Mouse (Mus musculus): ENCODE measurements at regions not wholly inside any gene's neighbourhood (a gene's known extent, or its start where the extent isn't known, plus 50 kb on each side); places are given as distances from the start of the nearest gene placed in this dataset.

- Histone ChIP-seq H3K36me3 (ENCODE audit: control insufficient read depth, insufficient read depth) (no peaks in the 10 kb centered on the region), H3K4me3 (ENCODE audit: low read depth, low read length) (no peak overlapping the region), H3K9ac (ENCODE audit: low read depth, low read length) (no peak overlapping the region), H3K27me3 (ENCODE audit: control insufficient read depth, insufficient read depth, low read depth, low read length) (no peaks in the 10 kb centered on the region), H3K4me2 (ENCODE audit: low read depth, low read length) (no peak overlapping the region), H3K9me3 (replicated peaks; ENCODE audit: control insufficient read depth, low read length) (no peaks in the 10 kb centered on the region), H3K27ac (ENCODE audit: low read length) (no peak overlapping the region), H3K4me1 (ENCODE audit: control insufficient read depth, low read depth, low read length) (no peaks in the 10 kb centered on the region)
- no peak for ATAC-seq (ENCODE audit: low read depth)
These were observed 249.9 kb upstream of the Ldb2 start for GRCm38 (mm10) chr5:45049410-45049809.

DNA sequence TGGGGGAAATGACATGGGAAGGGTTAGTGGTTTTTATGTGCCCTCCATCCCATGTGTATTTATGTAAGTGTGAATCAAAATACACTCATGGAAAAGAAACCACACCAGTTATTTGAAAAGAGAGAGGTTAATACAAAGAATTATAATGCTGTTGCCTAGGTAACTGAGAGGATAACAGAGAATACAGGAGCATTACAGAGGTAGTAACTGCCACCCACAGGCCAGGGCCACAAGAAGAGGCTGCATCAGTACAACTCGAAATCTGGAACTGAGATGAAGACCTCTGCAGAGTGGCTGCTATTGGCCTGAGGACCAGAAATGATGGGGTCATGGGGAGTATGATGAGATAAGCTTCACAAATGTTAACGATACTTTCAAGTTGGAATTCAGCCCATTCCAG lies 243.4 kb upstream of the Ldb2 start:
- H3K36me3 ChIP-seq (ENCODE audit: control insufficient read depth, insufficient read depth): no peaks in the 10 kb centered on the region
- no peaks in the 10 kb centered on the region for H3K9me3 ChIP-seq (replicated peaks; ENCODE audit: control insufficient read depth, low read length)
- 46% methylated on average over 2 of the region's 2 CpGs for WGBS (ENCODE audit: insufficient replicate concordance)
- no peak overlapping the region for H3K27ac ChIP-seq (ENCODE audit: low read length)
- H3K27me3 ChIP-seq (ENCODE audit: control insufficient read depth, insufficient read depth, low read depth, low read length): no peaks in the 10 kb centered on the region
- no peak for ATAC-seq (ENCODE audit: low read depth)
- H3K4me3 ChIP-seq (ENCODE audit: low read depth, low read length): no peak overlapping the region
- no peak overlapping the region for H3K9ac ChIP-seq (ENCODE audit: low read depth, low read length)
- no peaks in the 10 kb centered on the region for H3K4me1 ChIP-seq (ENCODE audit: control insufficient read depth, low read depth, low read length)
- no peak overlapping the region for H3K4me2 ChIP-seq (ENCODE audit: low read depth, low read length)

- H3K27me3 ChIP-seq (ENCODE audit: control insufficient read depth, insufficient read depth, low read depth, low read length): no peaks in the 10 kb centered on the region
- no peaks in the 10 kb centered on the region for H3K9me3 ChIP-seq (replicated peaks; ENCODE audit: control insufficient read depth, low read length)
- no peaks in the 10 kb centered on the region for H3K4me1 ChIP-seq (ENCODE audit: control insufficient read depth, low read depth, low read length)
- H3K27ac ChIP-seq (ENCODE audit: low read length): no peak overlapping the region
- ATAC-seq (ENCODE audit: low read depth): no peak
- no peak overlapping the region for H3K4me3 ChIP-seq (ENCODE audit: low read depth, low read length)
- H3K4me2 ChIP-seq (ENCODE audit: low read depth, low read length): no peak overlapping the region
- no peaks in the 10 kb centered on the region for H3K36me3 ChIP-seq (ENCODE audit: control insufficient read depth, insufficient read depth)
- WGBS (ENCODE audit: insufficient replicate concordance): 49% methylated on average over 1 of the region's 1 CpGs
- no peak overlapping the region for H3K9ac ChIP-seq (ENCODE audit: low read depth, low read length)
These were observed 236.9 kb upstream of the Ldb2 start for GRCm38 (mm10) chr5:45036430-45036829.

DNA sequence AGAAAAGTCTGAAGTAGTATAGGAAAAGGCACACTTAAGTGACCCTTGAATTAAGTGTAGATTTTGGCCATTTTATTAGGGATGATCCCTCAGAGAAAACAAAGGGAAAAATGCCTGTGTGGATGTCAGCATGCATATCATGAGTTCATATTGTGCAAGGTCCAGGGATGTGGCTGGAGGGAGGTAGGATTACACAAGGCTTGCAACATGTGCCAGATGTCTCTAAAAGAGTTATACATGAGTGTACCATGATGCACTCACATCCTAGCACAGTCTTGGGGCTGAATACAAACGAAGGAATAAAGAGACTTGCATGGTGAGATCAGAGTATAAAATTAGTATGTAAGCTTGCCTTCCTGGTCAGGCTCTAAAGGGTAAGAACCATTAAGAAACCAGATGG lies 233.7 kb upstream of the Ldb2 start:
- Histone ChIP-seq H3K27me3 (ENCODE audit: control insufficient read depth, insufficient read depth, low read depth, low read length) (no peaks in the 10 kb centered on the region), H3K9me3 (replicated peaks; ENCODE audit: control insufficient read depth, low read length) (no peaks in the 10 kb centered on the region), H3K36me3 (ENCODE audit: control insufficient read depth, insufficient read depth) (no peaks in the 10 kb centered on the region), H3K4me3 (ENCODE audit: low read depth, low read length) (no peak overlapping the region), H3K9ac (ENCODE audit: low read depth, low read length) (no peak overlapping the region), H3K27ac (ENCODE audit: low read length) (no peak overlapping the region), H3K4me2 (ENCODE audit: low read depth, low read length) (no peak overlapping the region), H3K4me1 (ENCODE audit: control insufficient read depth, low read depth, low read length) (no peaks in the 10 kb centered on the region)
- no peak for ATAC-seq (ENCODE audit: low read depth)
- 28% methylated on average over 1 of the region's 1 CpGs for WGBS (ENCODE audit: insufficient replicate concordance)

DNA sequence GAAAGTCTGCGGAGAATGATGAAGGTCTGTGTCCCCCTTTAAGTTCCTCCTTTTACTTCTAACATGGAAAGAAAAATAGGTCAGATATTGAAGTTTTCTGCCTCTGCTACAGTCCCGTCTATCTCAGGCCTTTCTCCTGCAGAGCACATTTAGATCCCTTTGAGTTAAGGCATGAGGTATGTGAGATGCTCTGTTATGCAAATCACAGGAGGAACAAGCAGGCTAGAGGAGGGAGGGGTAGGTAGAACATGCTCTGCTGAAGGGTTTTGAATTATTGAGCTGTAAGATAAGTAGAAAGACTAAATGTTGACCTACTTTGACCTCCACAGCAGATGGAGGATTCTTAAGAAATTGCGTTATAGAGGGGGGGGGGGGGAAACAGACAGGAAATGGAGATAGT lies 228.4 kb upstream of the Ldb2 start:
- Histone ChIP-seq H3K36me3 (ENCODE audit: control insufficient read depth, insufficient read depth) (no peaks in the 10 kb centered on the region), H3K27me3 (ENCODE audit: control insufficient read depth, insufficient read depth, low read depth, low read length) (no peaks in the 10 kb centered on the region), H3K4me1 (ENCODE audit: control insufficient read depth, low read depth, low read length) (no peaks in the 10 kb centered on the region), H3K4me3 (ENCODE audit: low read depth, low read length) (no peak overlapping the region), H3K9me3 (replicated peaks; ENCODE audit: control insufficient read depth, low read length) (no peaks in the 10 kb centered on the region), H3K27ac (ENCODE audit: low read length) (no peak overlapping the region), H3K9ac (ENCODE audit: low read depth, low read length) (no peak overlapping the region), H3K4me2 (ENCODE audit: low read depth, low read length) (no peak overlapping the region)
- ATAC-seq (ENCODE audit: low read depth): no peak
- 24% methylated on average over 3 of the region's 3 CpGs for WGBS (ENCODE audit: insufficient replicate concordance)

DNA sequence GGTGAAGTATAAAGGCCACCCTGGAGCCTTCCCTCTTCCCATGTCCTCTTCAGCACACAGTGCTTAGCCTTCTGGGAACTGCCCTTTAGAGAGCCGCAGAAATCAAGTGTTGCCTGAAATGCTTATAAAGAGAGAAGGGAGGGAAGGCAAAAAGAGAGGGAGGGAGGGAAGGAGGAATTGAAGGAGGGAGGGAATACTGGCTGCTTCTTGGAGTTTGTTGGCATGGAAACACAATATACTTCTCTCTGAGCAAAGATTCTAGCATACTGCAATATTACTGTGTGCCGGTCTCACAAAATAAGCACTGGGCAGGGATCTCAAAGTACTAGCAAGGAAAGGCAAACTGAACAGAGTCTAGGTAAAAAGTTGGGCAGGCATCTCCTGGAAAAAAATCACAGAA lies 225.9 kb upstream of the Ldb2 start:
- H3K9me3 ChIP-seq (replicated peaks; ENCODE audit: control insufficient read depth, low read length): no peaks in the 10 kb centered on the region
- no peak overlapping the region for H3K27ac ChIP-seq (ENCODE audit: low read length)
- H3K36me3 ChIP-seq (ENCODE audit: control insufficient read depth, insufficient read depth): no peaks in the 10 kb centered on the region
- H3K9ac ChIP-seq (ENCODE audit: low read depth, low read length): no peak overlapping the region
- WGBS (ENCODE audit: insufficient replicate concordance): 86% methylated on average over 2 of the region's 2 CpGs
- no peak for ATAC-seq (ENCODE audit: low read depth)
- H3K4me3 ChIP-seq (ENCODE audit: low read depth, low read length): no peak overlapping the region
- no peaks in the 10 kb centered on the region for H3K4me1 ChIP-seq (ENCODE audit: control insufficient read depth, low read depth, low read length)
- no peaks in the 10 kb centered on the region for H3K27me3 ChIP-seq (ENCODE audit: control insufficient read depth, insufficient read depth, low read depth, low read length)
- no peak overlapping the region for H3K4me2 ChIP-seq (ENCODE audit: low read depth, low read length)

- ATAC-seq (ENCODE audit: low read depth): no peak
- no peaks in the 10 kb centered on the region for H3K27me3 ChIP-seq (ENCODE audit: control insufficient read depth, insufficient read depth, low read depth, low read length)
- H3K4me2 ChIP-seq (ENCODE audit: low read depth, low read length): no peak overlapping the region
- no peaks in the 10 kb centered on the region for H3K36me3 ChIP-seq (ENCODE audit: control insufficient read depth, insufficient read depth)
- 50% methylated on average over 2 of the region's 2 CpGs for WGBS (ENCODE audit: insufficient replicate concordance)
- H3K9ac ChIP-seq (ENCODE audit: low read depth, low read length): no peak overlapping the region
- no peak overlapping the region for H3K27ac ChIP-seq (ENCODE audit: low read length)
- no peaks in the 10 kb centered on the region for H3K9me3 ChIP-seq (replicated peaks; ENCODE audit: control insufficient read depth, low read length)
- H3K4me3 ChIP-seq (ENCODE audit: low read depth, low read length): no peak overlapping the region
- H3K4me1 ChIP-seq (ENCODE audit: control insufficient read depth, low read depth, low read length): no peaks in the 10 kb centered on the region
These were observed 208.4 kb upstream of the Ldb2 start for GRCm38 (mm10) chr5:45007930-45008329.

DNA sequence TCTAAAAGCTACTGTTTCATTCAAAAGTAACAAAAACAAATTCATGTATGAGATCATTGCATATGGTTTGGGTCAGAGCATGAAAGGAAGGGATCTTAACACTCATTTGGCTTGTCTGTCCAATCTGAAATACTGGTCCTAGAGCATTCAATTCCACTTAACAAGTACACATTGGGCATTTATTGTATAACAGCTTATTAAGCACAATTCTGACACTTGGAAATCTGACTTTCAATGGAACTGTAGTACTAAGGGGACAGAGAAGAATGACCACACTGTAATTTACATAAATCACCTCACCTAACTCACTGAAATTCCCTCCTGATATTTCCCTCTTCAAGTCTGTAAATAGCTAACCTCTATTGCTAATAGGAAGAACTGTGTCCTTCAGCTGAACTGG lies 201.5 kb upstream of the Ldb2 start:
- no peaks in the 10 kb centered on the region for H3K9me3 ChIP-seq (replicated peaks; ENCODE audit: control insufficient read depth, low read length)
- no peak overlapping the region for H3K4me2 ChIP-seq (ENCODE audit: low read depth, low read length)
- H3K4me3 ChIP-seq (ENCODE audit: low read depth, low read length): no peak overlapping the region
- no peaks in the 10 kb centered on the region for H3K27me3 ChIP-seq (ENCODE audit: control insufficient read depth, insufficient read depth, low read depth, low read length)
- no peak overlapping the region for H3K9ac ChIP-seq (ENCODE audit: low read depth, low read length)
- H3K27ac ChIP-seq (ENCODE audit: low read length): no peak overlapping the region
- no peaks in the 10 kb centered on the region for H3K4me1 ChIP-seq (ENCODE audit: control insufficient read depth, low read depth, low read length)
- ATAC-seq (ENCODE audit: low read depth): no peak
- H3K36me3 ChIP-seq (ENCODE audit: control insufficient read depth, insufficient read depth): no peaks in the 10 kb centered on the region

DNA sequence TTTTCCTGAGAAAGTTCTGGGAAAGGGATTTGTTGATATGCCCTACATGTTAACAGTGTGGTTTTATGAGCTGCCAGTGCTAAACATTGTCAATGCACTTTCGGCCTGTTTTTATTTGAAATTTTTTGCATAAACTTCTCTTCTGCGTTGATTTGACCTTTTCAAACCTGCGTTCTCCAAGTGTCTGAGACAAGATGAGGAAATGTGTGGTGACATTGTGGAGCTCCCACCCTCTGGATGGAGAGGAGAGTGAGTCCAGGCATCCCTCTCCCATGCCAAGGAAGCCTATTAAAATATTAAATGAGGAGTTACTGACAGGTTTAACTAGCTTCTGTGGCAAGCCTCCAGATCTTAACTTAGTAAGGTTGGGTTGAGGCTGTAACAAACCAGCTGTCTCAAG lies 199.6 kb upstream of the Ldb2 start:
- H3K36me3 ChIP-seq (ENCODE audit: control insufficient read depth, insufficient read depth): no peaks in the 10 kb centered on the region
- WGBS (ENCODE audit: insufficient replicate concordance): 66% methylated on average over 3 of the region's 3 CpGs
- no peak for ATAC-seq (ENCODE audit: low read depth)

More for the DNA sequence above, 199.6 kb upstream of the Ldb2 start:
- Histone ChIP-seq H3K9me3 (replicated peaks; ENCODE audit: control insufficient read depth, low read length) (no peaks in the 10 kb centered on the region), H3K9ac (ENCODE audit: low read depth, low read length) (no peak overlapping the region), H3K4me1 (ENCODE audit: control insufficient read depth, low read depth, low read length) (no peaks in the 10 kb centered on the region), H3K4me3 (ENCODE audit: low read depth, low read length) (no peak overlapping the region), H3K4me2 (ENCODE audit: low read depth, low read length) (no peak overlapping the region), H3K27me3 (ENCODE audit: control insufficient read depth, insufficient read depth, low read depth, low read length) (no peaks in the 10 kb centered on the region), H3K27ac (ENCODE audit: low read length) (no peak overlapping the region)

Measured in liver, embryonic 16.5 days (tissue).